Mouse (Mus musculus): ENCODE results near the gene Prokr2. TPM values are rescaled to one million over a fixed set of nuclear protein-coding genes. Genes with fewer than 3 reads are reported as not detected.

The Prokr2 gene
- total and polyA plus RNA-seq, 2 experiments from 2014 or later: 0.30 to 0.76 TPM

DNA sequence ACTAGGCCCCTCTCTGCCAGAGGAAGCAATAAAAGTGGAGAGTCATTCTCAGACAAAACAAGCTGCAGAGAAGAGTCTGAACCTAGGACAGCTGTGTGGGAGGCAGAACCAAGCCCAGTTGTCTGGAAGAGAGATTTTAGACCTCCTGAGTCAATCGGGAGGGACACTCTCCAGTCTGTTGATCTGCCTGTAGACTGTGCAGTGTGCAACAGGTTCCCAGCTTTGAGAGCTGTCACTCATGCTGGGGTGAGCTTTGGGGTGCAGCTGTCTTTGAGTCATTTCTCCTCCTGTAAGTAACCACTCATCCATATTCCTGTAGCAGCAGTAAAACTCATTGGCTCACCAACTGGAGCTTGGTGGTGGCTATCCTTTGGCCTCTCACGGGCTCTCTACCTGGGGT, 33.2 kb upstream of the Prokr2 start:
- H3K4me1 ChIP-seq (ENCODE audit: control insufficient read depth, insufficient read depth): no peaks in the 10 kb centered on the region
- H3K4me2 ChIP-seq (ENCODE audit: low read depth, low read length): no peak overlapping the region
- no peak overlapping the region for H3K9ac ChIP-seq (replicated peaks; ENCODE audit: low read depth, low read length)
- no peak for DNase-seq (ENCODE audit: low spot score)
- no peak for ATAC-seq (ENCODE audit: insufficient read depth, low read depth)
- H3K4me3 ChIP-seq (ENCODE audit: low read depth, low read length): no peak overlapping the region
- no peaks in the 10 kb centered on the region for H3K9me3 ChIP-seq (replicated peaks; ENCODE audit: control insufficient read depth, low read length)
- H3K36me3 ChIP-seq (replicated peaks; ENCODE audit: control insufficient read depth, insufficient read depth, low read length): no peaks in the 10 kb centered on the region
- 83% methylated on average over 2 of the region's 2 CpGs for WGBS
- TF ChIP-seq CTCF (IDR thresholded peaks at IDR 0.05; ENCODE audit: low read depth): no peak
- no peak for TF ChIP-seq EP300 (IDR thresholded peaks at IDR 0.05; ENCODE audit: low read depth)
- no peak overlapping the region for H3K27ac ChIP-seq (ENCODE audit: low read depth)
- no peaks in the 10 kb centered on the region for H3K27me3 ChIP-seq (ENCODE audit: control insufficient read depth, insufficient read depth, low read length)

DNA sequence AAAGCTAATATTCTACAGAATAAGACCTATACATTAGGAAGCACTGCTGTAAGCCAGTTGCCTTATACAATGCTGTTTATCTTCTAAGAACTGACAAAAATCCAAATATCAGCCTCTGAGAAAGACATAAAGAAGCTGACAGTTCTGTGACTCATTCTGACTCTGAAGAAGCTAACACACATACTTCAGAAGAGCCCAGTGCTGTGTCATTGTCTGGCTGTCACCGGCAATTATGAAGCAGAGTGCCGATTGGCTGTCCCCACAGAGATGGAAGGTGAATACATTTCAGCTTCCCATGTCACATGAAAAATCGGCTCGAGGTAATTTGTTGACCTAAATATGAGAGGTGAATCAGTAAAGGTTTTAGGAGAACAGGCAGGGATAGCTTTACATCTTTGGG, 24.9 kb upstream of the Prokr2 start:
- 79% methylated on average over 4 of the region's 4 CpGs for WGBS
- no peak for DNase-seq (ENCODE audit: low spot score)
- no peak for TF ChIP-seq CTCF (IDR thresholded peaks at IDR 0.05; ENCODE audit: low read depth)
- TF ChIP-seq EP300 (IDR thresholded peaks at IDR 0.05; ENCODE audit: low read depth): no peak

DNA sequence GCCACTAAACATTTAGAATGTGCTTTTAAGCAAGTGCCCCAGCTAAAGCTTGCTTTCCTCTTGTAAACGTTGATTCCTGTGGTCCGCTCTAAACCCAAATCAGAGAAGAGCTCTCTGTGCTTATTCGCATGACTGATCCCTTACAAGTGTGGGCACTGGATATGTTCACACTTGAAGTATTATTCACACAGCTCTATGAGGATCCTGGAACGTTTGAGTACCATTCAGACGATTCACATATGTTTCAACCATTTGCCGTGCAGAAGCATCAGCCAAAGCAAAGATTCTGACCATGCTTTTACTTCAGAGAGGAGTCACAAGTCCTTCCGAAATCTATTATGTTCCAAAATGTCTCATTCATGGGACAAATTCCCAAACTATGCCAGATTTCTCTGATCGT, 12.9 kb upstream of the Prokr2 start:
- Histone ChIP-seq H3K27ac (ENCODE audit: low read depth) (no peak overlapping the region), H3K4me1 (ENCODE audit: control insufficient read depth, insufficient read depth) (no peaks in the 10 kb centered on the region), H3K9ac (replicated peaks; ENCODE audit: low read depth, low read length) (no peak overlapping the region), H3K4me2 (ENCODE audit: low read depth, low read length) (no peak overlapping the region), H3K36me3 (replicated peaks; ENCODE audit: control insufficient read depth, insufficient read depth, low read length) (no peaks in the 10 kb centered on the region), H3K27me3 (ENCODE audit: control insufficient read depth, insufficient read depth, low read length) (no peaks in the 10 kb centered on the region), H3K4me3 (ENCODE audit: low read depth, low read length) (no peak overlapping the region), H3K9me3 (replicated peaks; ENCODE audit: control insufficient read depth, low read length) (peaks cover 20% of the 10 kb centered on the region)
- 77% methylated on average over 8 of the region's 8 CpGs for WGBS
- TF ChIP-seq CTCF (IDR thresholded peaks at IDR 0.05; ENCODE audit: low read depth) (no peak), EP300 (IDR thresholded peaks at IDR 0.05; ENCODE audit: low read depth) (no peak)
- DNase-seq (ENCODE audit: low spot score) (no peak), ATAC-seq (ENCODE audit: insufficient read depth, low read depth) (no peak)

More for the DNA sequence above, 24.9 kb upstream of the Prokr2 start:
- no peak overlapping the region for H3K4me3 ChIP-seq (ENCODE audit: low read depth, low read length)
- no peaks in the 10 kb centered on the region for H3K27me3 ChIP-seq (ENCODE audit: control insufficient read depth, insufficient read depth, low read length)
- ATAC-seq (ENCODE audit: insufficient read depth, low read depth): no peak
- H3K36me3 ChIP-seq (replicated peaks; ENCODE audit: control insufficient read depth, insufficient read depth, low read length): no peaks in the 10 kb centered on the region
- no peak overlapping the region for H3K9ac ChIP-seq (replicated peaks; ENCODE audit: low read depth, low read length)
- H3K9me3 ChIP-seq (replicated peaks; ENCODE audit: control insufficient read depth, low read length): no peaks in the 10 kb centered on the region
- H3K4me1 ChIP-seq (ENCODE audit: control insufficient read depth, insufficient read depth): no peaks in the 10 kb centered on the region
- no peak overlapping the region for H3K27ac ChIP-seq (ENCODE audit: low read depth)
- no peak overlapping the region for H3K4me2 ChIP-seq (ENCODE audit: low read depth, low read length)

DNA sequence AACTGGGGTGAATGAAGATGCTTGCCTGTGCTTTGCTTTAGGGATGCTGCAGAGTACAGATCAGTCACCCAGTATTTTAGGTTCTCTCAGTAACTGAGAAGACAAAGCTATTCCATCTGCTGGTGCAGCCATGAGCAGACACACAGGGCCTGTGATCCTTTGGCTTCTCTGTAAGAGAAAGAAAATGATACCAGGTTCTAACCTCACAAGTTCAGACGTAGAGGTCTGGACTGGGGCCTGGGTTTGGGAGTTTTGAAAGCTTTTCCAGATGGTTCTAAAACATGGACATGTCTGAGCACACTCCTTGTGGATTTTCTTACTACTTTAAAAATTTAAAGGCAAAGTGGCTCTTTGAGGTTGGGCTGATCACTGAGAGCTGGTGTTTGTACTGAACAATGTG, 10.5 kb upstream of the Prokr2 start:
- 0 out of 2 replicates have a peak, but pooled peaks cover 2% of the 10 kb centered on the region for H3K27me3 ChIP-seq (ENCODE audit: control insufficient read depth, insufficient read depth, low read length)
- no peak overlapping the region for H3K27ac ChIP-seq (ENCODE audit: low read depth)
- ATAC-seq (ENCODE audit: insufficient read depth, low read depth): no peak
- H3K4me1 ChIP-seq (ENCODE audit: control insufficient read depth, insufficient read depth): no peaks in the 10 kb centered on the region
- 45% methylated on average over 1 of the region's 1 CpGs for WGBS
- no peak overlapping the region for H3K4me3 ChIP-seq (ENCODE audit: low read depth, low read length)
- H3K9ac ChIP-seq (replicated peaks; ENCODE audit: low read depth, low read length): no peak overlapping the region
- TF ChIP-seq CTCF (IDR thresholded peaks at IDR 0.05; ENCODE audit: low read depth): no peak
- TF ChIP-seq EP300 (IDR thresholded peaks at IDR 0.05; ENCODE audit: low read depth): no peak
- no peak for DNase-seq (ENCODE audit: low spot score)
- H3K9me3 ChIP-seq (replicated peaks; ENCODE audit: control insufficient read depth, low read length): peaks cover 18% of the 10 kb centered on the region
- no peaks in the 10 kb centered on the region for H3K36me3 ChIP-seq (replicated peaks; ENCODE audit: control insufficient read depth, insufficient read depth, low read length)
- H3K4me2 ChIP-seq (ENCODE audit: low read depth, low read length): no peak overlapping the region

GRCm38 (mm10) chr2:132390607-132391160, 5.4 kb upstream of the Prokr2 start:
- DNase-seq (ENCODE audit: low spot score) (no peak), ATAC-seq (ENCODE audit: insufficient read depth, low read depth) (no peak)
- TF ChIP-seq EP300 (IDR thresholded peaks at IDR 0.05; ENCODE audit: low read depth) (no peak), CTCF (IDR thresholded peaks at IDR 0.05; ENCODE audit: low read depth) (no peak)
- no peaks in the 10 kb centered on the region for H3K4me1 ChIP-seq (ENCODE audit: control insufficient read depth, insufficient read depth)
- H3K27me3 ChIP-seq (ENCODE audit: control insufficient read depth, insufficient read depth, low read length): 0 out of 2 replicates have a peak, but pooled peaks cover 2% of the 10 kb centered on the region
- no peaks in the 10 kb centered on the region for H3K36me3 ChIP-seq (replicated peaks; ENCODE audit: control insufficient read depth, insufficient read depth, low read length)
- H3K9ac ChIP-seq (replicated peaks; ENCODE audit: low read depth, low read length): no peak overlapping the region
- WGBS: 77% methylated on average over 8 of the region's 8 CpGs
- no peak overlapping the region for H3K27ac ChIP-seq (ENCODE audit: low read depth)
- no peaks in the 10 kb centered on the region for H3K9me3 ChIP-seq (replicated peaks; ENCODE audit: control insufficient read depth, low read length)
- H3K4me3 ChIP-seq (ENCODE audit: low read depth, low read length): no peak overlapping the region
- no peak overlapping the region for H3K4me2 ChIP-seq (ENCODE audit: low read depth, low read length)

GRCm38 (mm10) chr2:132389562-132389961, 4.3 kb upstream of the Prokr2 start:
- DNase-seq (ENCODE audit: low spot score): no peak
- TF ChIP-seq CTCF (IDR thresholded peaks at IDR 0.05; ENCODE audit: low read depth) (peak; percentile 57), EP300 (IDR thresholded peaks at IDR 0.05; ENCODE audit: low read depth) (no peak)
- H3K36me3 ChIP-seq (replicated peaks; ENCODE audit: control insufficient read depth, insufficient read depth, low read length): no peaks in the 10 kb centered on the region
- H3K27me3 ChIP-seq (ENCODE audit: control insufficient read depth, insufficient read depth, low read length): 0 out of 2 replicates have a peak, but pooled peaks cover 6% of the 10 kb centered on the region
- H3K4me3 ChIP-seq (ENCODE audit: low read depth, low read length): no peak overlapping the region
- H3K9ac ChIP-seq (replicated peaks; ENCODE audit: low read depth, low read length): no peak overlapping the region
- no peak for ATAC-seq (ENCODE audit: insufficient read depth, low read depth)
- H3K4me2 ChIP-seq (ENCODE audit: low read depth, low read length): no peak overlapping the region
- H3K9me3 ChIP-seq (replicated peaks; ENCODE audit: control insufficient read depth, low read length): no peaks in the 10 kb centered on the region
- H3K4me1 ChIP-seq (ENCODE audit: control insufficient read depth, insufficient read depth): 0 out of 2 replicates have a peak, but pooled peaks cover 3% of the 10 kb centered on the region
- WGBS: 23% methylated on average over 7 of the region's 7 CpGs
- no peak overlapping the region for H3K27ac ChIP-seq (ENCODE audit: low read depth)

Measured in heart, postnatal 0 days (tissue).